Mouse (Mus musculus): ENCODE measurements at regions not wholly inside any gene's neighbourhood (a gene's known extent, or its start where the extent isn't known, plus 50 kb on each side); places are given as distances from the start of the nearest gene placed in this dataset.

GRCm38 (mm10) chrX:140212644-140213361 is 129.3 kb upstream of the Frmpd3 start:
- no peak for TF ChIP-seq TAL1 (IDR thresholded peaks at IDR 0.05; ENCODE audit: low read length)
- no peak for TF ChIP-seq GATA1 (IDR thresholded peaks at IDR 0.05; ENCODE audit: low read length)

Data from erythroblast, embryonic 14.5 days (primary cell).